Mouse (Mus musculus): ENCODE measurements around the gene Gli3.

Gene Gli3

GRCm38 (mm10) chr13:15556646-15557098 is 93.6 kb downstream of the Gli3 start:
- no peak for DNase-seq

- no peak for DNase-seq
Observed at GRCm38 (mm10) chr13:15561441-15561840, 98.4 kb downstream of the Gli3 start.

- DNase-seq: no peak
Observed at GRCm38 (mm10) chr13:15570908-15571568, 108.0 kb downstream of the Gli3 start.

GRCm38 (mm10) chr13:15577133-15577917 is 114.3 kb downstream of the Gli3 start:
- no peak for DNase-seq

- no peak for DNase-seq
Observed at GRCm38 (mm10) chr13:15580458-15580857, 117.4 kb downstream of the Gli3 start.

GRCm38 (mm10) chr13:15585941-15586340 is 122.9 kb downstream of the Gli3 start:
- no peak for DNase-seq

- DNase-seq: peak in 1 of 2 experiments; percentile 8
Observed at GRCm38 (mm10) chr13:15588278-15589272, 125.5 kb downstream of the Gli3 start.

GRCm38 (mm10) chr13:15590326-15590933 is 127.4 kb downstream of the Gli3 start:
- no peak for DNase-seq

GRCm38 (mm10) chr13:15596667-15597066 is 133.6 kb downstream of the Gli3 start:
- no peak for DNase-seq

GRCm38 (mm10) chr13:15599741-15600140 is 136.7 kb downstream of the Gli3 start:
- DNase-seq: no peak

- no peak for DNase-seq
Observed at GRCm38 (mm10) chr13:15602161-15602560, 139.1 kb downstream of the Gli3 start.

GRCm38 (mm10) chr13:15602677-15603221 is 139.7 kb downstream of the Gli3 start:
- DNase-seq: no peak

GRCm38 (mm10) chr13:15604074-15604473 is 141.0 kb downstream of the Gli3 start:
- DNase-seq: no peak

- DNase-seq: no peak
Observed at GRCm38 (mm10) chr13:15617423-15617822, 154.4 kb downstream of the Gli3 start.

GRCm38 (mm10) chr13:15618051-15618692 is 155.1 kb downstream of the Gli3 start:
- DNase-seq: no peak

- DNase-seq: no peak
Observed at GRCm38 (mm10) chr13:15621009-15621408, 158.0 kb downstream of the Gli3 start.

GRCm38 (mm10) chr13:15624490-15625353 is 161.7 kb downstream of the Gli3 start:
- DNase-seq: no peak

GRCm38 (mm10) chr13:15641548-15641947 is 178.5 kb downstream of the Gli3 start:
- DNase-seq: no peak

- DNase-seq: no peak
Observed at GRCm38 (mm10) chr13:15660502-15660901, 197.5 kb downstream of the Gli3 start.

- no peak for DNase-seq
Observed at GRCm38 (mm10) chr13:15662375-15662774, 199.3 kb downstream of the Gli3 start.

Measured in cerebellum, postnatal 25 days (tissue).